Mouse (Mus musculus): ENCODE measurements around the gene Amn. TPM values are rescaled to one million over a fixed set of nuclear protein-coding genes. Genes with fewer than 3 reads are reported as not detected.

Amn gene
- total RNA-seq, 4 experiments from 2014 or later, result 4.4 to 8.6 (median 6.9) TPM

GRCm38 (mm10) chr12:111267673-111268325 is 3.1 kb upstream of the Amn start:
- no peak for DNase-seq (ENCODE audit: low spot score in 2 of 2)

DNA sequence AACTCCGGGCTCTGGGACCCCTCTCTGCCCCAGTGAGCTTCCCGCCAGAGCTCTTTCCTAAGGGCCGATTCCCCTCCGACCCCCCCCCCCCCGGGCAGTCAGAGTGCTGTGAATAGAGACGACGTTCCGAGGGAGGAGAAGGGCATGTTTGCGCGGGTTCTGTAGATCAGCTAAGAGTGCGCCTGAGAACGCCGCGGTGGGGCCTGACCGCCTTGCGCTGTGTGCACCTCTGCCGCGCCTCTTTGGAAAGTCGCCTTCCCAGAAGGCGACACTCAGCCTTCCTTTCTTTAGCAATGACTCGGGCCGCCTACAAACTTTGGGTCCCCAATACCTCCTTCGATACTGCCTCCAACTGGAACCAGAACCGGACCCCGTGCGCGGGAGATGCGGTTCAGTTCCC is 511 bp downstream of the Amn start:
- DNase-seq (ENCODE audit: low spot score in 2 of 2), result no peak

DNA sequence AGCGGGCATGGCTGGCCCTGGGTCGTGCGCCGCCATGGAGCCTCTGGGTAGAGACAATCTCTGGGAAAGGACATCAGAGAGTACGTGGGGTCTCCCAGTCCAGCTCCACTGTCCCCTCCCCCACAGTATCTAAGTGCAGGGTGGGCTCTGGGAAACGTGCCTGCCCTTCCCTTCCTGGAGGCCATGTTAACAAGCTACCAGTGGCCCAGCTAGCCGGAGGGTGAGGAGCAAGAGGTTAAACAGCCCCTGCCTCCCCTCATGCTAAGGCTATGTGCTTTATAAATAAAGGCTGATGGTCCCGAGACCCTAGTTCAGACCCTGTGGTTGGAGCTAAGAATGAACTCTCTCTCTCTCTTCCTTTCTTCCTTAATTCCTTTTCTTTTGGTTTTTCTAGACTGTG is 1.1 kb downstream of the Amn start:
- no peak for DNase-seq (ENCODE audit: low spot score in 2 of 2)

GRCm38 (mm10) chr12:111272420-111272819 is 1.5 kb downstream of the Amn start:
- peak; percentile 78 to 88 for DNase-seq (ENCODE audit: low spot score in 2 of 2)

- no peak for DNase-seq (ENCODE audit: low spot score in 2 of 2)
Measured at GRCm38 (mm10) chr12:111274006-111274405, 3.1 kb downstream of the Amn start.

DNA sequence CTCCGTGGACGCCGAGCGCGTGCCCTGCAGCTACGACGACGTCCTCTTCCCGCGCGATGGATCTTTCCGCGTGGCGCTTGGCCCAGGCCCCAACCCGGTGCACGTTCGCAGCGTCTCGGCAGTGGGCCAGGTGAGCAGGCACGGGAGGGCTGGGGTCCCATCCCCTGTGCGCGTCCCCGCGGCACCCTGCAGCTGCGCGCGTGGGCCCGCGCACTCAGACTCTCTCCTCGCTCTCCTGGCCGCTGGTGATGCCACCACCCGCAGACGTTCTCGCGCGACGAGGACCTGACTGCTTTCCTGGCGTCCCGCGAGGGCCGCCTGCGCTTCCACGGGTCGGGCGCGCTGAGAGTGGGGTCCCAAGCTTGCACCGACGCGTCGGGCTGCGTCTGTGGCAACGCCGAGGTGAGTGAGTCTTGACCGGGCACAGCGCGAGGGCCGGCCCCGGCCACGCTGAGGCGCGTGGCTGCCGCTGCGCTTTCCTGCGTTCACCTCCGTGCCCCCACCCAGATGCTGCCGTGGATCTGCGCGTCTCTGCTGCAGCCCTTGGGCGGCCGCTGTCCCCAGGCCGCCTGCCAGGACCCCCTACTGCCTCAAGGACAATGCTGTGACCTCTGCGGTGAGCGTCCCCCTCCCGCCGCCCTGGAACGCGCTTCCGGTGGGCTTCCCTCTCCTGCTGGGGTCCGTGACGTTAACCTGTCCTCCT is 3.7 kb downstream of the Amn start:
- no peak for DNase-seq (ENCODE audit: low spot score in 2 of 2)

DNA sequence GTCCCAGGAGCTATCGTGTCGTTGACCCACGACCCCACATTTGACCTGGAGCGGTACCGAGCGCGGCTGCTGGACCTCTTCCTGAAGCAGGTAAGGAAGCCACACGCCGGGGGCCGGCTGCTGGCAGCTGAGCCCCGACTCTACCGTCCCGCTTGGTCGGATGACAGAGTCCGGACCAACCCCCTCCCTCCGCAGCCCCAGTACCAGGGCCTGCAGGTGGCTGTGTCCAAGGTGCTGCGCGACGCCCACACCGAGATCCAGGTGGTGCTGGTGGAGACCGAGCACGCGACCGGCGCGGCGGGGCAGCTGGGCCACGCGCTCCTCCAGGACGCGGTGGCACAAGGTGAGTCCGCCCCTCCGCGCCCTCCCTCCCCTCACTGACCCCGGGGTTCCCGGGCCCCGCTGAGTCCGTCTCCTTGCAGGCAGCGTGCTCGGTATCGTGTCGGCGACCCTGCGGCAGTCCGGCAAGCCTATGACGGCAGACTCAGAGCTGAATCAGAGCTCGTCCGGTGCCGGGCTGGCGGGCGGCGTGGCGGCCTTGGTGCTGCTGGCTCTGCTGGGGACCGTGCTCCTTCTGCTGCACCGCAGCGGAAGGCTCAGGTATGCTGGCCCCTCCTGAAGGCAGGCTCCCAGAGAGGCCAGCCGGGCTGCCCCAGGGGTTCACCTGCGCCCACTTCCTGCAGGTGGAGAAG is 4.4 kb downstream of the Amn start:
- DNase-seq (ENCODE audit: low spot score in 2 of 2), result no peak

GRCm38 (mm10) chr12:111276371-111276770 is 5.5 kb downstream of the Amn start:
- no peak for DNase-seq (ENCODE audit: low spot score in 2 of 2)

DNA sequence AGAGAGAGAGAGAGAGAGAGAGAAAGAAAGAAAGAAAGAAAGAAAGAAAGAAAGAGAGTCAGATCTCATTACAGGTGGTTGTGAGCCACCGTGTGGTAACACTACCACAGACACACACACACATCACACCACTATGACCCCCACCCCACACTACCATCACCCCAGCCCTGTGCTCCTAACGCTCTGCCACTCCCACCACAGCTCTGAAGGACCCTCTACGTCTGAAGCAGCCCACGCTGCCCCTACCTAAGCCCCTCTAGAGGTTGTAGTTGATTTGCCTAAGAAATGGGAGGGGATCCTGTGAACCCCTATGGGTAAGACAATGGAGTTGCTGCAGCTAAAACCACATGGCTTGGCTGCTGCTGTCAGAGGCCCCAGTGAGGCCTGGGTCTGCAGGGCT is 12.7 kb downstream of the Amn start:
- no peak for DNase-seq (ENCODE audit: low spot score in 2 of 2)

DNA sequence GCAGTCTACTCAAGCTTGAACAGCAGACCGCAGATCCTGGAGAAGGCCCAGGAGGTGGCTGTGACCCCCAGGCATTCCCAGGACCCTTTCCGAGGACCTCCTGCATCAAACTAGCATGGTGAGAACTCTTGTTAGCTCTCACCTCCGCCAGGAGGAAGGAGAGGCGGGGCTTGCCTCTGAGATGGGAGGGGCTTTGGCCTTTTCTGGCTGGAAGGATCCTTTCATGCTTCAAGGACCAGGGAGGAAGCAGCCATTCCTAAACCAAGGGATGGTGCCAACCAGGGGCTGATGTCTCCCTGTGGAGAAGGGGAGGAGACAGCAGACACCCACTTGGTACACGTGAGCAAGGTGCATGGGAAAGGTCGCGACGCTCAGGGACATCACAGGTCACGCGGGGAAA is 13.6 kb downstream of the Amn start:
- no peak for DNase-seq (ENCODE audit: low spot score in 2 of 2)

GRCm38 (mm10) chr12:111293025-111293424 is 22.1 kb downstream of the Amn start:
- no peak for DNase-seq (ENCODE audit: low spot score in 2 of 2)

DNA sequence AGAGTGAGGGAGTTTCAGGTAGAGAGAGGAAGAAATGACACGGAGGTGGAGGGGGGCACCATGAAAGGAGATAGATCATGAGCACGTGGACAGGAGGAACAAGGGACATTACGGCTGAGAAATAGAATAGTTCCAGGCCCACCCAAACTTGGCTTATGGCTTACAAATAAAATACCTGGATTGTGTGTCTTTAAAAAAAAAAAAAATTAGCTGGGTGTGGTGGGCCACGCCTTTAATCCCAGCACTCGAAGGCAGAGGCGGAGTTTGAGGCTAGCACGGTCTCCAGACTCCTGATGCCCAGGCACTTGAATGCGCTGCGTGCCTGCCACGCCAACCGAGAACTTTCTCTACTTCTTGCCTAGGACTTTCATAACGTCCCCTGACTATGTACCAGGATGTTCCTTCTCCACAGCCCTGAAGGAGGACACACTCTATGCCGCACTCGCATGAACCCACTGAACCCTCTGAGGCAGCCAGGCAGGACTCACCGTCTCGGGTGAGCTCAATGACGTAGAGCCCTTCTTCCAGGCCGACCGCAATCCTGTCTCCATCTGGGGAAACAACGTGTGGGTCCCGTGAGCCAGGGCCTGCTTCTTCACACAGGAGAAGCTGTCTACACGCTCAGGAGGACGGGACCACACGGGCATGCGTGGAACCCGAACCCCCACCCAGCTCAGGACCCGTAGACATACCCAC is 30.6 kb downstream of the Amn start:
- DNase-seq (ENCODE audit: low spot score in 2 of 2), result no peak

- no peak for DNase-seq (ENCODE audit: low spot score in 2 of 2)
Measured at GRCm38 (mm10) chr12:111302018-111302345, 31.1 kb downstream of the Amn start.

DNA sequence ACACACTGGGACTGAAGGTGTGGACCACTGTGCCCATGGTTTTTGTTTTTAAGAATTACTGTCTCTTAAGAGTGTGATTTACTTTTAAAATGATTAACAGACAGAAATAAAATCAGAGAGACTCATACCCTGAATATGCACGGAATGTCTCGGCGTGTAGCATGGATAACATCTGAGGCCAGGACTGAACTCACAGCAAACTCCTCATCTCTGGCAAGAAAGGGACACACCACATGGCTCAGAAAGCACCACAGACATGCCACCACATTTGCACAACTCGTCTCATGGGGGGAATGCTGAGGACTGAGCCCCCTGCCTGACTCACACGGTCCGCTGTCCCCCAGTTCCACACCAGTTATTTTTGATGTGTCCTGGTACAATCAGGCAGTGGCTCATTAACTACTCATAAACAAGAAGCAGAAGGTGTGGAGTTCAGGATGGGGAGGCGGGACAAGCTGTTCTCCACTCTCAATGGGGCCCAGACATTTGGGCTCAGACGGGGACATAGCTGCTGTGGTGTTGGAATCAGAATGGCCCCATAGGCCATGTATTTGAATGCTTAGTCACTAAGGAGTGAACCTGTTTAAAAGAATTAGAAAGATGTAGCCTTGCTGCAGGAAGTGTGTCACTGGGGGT is 32.9 kb downstream of the Amn start:
- DNase-seq (ENCODE audit: low spot score in 2 of 2), result no peak

DNA sequence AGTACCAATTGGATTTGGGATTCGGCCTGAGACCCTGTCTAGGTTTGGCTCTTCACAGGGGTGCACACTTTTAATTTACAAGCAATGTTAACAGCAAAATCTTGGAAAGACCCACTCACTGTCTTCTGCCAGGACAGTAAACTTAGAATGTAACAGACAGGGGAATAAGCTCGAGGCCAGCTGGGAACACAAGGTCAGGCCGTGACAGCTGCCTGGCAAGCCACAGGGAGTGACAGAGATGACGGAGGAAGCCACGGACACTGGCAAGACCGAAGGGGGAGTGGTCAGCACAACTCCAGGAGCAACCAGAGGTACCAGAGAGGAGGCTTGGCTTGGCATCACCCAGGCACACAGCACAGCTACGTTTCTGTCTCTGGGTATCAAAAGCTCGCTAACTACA is 35.9 kb downstream of the Amn start:
- no peak for DNase-seq (ENCODE audit: low spot score in 2 of 2)

DNA sequence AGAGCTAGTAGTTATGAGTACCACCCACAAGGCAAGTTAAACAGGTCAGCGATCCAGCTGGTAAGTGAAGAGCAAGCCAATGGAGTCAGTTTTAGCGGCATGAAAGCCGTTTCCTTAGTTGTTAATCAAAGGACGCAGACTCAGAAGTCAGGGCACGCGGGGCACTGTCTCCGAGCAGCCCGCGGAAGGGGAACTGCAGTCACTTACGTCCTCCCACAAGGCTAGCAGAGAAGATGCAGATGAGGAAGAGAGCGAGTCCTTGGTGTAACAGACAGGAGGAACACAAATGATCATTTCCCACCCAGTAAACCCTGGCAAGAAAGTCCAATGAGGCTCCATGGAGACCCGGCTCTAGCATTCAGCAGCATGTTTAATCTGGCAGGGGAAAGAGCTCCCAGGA is 38.4 kb downstream of the Amn start:
- DNase-seq (ENCODE audit: low spot score in 2 of 2), result no peak

DNA sequence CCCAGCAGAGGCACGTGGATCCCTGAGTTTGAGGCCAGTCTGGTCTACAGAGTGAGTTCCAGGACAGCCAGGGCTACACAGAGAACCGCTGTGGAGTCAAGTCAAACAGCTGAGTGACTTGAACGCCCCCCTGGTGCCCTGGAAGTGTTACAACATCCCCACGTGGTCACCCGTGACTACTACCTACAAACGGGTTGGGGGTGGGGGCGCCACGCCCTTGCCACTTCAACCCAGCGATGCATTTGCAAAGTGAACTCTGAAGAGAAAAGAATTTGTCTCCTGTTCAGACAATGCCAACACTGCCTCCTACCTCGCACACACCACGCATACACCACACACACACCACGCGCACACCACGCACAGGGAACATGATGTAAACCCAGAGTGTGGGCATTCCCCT is 39.0 kb downstream of the Amn start:
- DNase-seq (ENCODE audit: low spot score in 2 of 2), result no peak

GRCm38 (mm10) chr12:111311775-111312174 is 40.9 kb downstream of the Amn start:
- no peak for DNase-seq (ENCODE audit: low spot score in 2 of 2)

DNA sequence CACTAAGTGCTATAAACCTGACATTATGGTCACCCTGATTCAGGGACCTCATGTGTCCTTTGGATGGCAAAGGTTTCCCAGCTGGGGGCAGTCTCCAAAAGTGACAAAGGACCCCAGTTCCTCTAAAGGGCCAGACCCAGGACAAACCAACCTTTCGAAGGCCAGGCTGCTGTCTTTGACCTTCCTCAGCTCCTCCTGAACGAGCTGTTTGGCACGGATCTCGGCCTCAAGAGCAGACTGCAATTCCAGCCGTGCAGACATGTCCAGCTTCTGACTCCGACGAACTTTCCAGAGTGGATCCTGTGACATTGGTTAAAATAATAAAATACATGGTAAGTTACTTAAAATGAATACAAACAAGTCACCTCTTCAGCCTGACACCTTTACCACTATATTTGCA is 43.4 kb downstream of the Amn start:
- DNase-seq (ENCODE audit: low spot score in 2 of 2), result no peak

DNA sequence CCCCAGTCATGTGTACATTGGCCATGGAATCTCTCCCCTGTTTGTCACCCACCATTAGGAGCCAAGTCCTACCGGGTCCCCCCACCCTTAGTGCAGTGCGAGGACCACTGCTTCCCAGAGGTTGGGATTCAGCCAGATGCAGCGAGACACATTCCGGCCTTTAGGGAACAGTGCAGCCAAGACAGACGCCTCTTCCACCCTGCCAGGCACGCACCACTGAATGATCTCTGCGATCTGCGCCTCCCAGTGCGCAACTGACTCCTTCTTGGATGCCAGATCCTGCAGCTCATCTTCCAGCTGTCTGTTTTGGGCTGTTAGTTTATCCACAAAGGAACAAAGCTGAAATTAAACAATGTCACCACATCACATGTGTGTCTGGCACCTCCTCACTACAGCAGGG is 46.8 kb downstream of the Amn start:
- DNase-seq (ENCODE audit: low spot score in 2 of 2), result no peak

GRCm38 (mm10) chr12:111320549-111320948 is 49.7 kb downstream of the Amn start:
- DNase-seq (ENCODE audit: low spot score in 2 of 2), result no peak

DNA sequence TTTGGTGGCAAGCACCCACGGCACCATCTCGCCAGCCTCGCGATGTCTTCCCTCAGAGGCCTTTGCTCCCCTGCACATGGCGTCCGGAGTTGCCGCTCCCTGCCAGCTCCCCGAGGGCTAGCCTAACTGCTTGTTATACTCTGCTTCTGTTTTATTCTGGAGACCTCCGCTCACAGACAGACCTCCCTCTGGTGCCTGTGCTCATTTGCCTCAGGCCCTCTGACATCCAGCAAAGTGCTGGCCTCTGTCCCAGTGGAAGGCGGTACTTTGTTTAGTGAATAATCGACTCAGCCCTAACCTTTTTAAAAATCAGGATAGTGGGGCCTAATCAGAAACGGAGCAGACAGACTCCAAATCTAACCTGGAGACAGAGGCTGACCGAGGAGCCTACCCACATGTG is 50.9 kb downstream of the Amn start:
- no peak for DNase-seq (ENCODE audit: low spot score in 2 of 2)

Data from layer of hippocampus, adult 8-10 months (tissue).